Mouse (Mus musculus) thymus, postnatal 4 days (tissue): ENCODE measurements around the gene Tmem131l.

ENCODE experiments used
- DNase-seq: peaks from one replicate; pipeline ENCODE4 v3.0.0; 2021

Tmem131l gene

DNA sequence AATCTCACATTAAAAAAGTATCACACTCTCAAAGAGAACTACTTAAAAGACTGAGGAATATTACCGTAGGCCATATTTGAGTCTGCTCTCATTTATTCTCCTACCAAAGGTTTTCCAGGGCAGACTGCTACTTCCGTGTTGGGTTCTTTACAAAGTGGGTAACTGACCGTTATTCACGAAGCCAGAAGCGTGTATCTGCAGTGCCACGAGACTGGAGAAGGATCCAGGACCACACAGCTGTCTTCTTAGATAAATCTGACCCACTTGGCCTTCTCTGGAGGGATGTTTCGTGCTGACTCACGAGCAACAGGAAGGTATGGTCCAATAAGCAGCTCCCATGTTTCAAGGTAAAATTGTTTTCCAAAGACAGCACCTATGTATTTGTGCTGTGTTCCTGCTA lies 1.8 kb upstream of the Tmem131l start:
- no peak for DNase-seq

DNA sequence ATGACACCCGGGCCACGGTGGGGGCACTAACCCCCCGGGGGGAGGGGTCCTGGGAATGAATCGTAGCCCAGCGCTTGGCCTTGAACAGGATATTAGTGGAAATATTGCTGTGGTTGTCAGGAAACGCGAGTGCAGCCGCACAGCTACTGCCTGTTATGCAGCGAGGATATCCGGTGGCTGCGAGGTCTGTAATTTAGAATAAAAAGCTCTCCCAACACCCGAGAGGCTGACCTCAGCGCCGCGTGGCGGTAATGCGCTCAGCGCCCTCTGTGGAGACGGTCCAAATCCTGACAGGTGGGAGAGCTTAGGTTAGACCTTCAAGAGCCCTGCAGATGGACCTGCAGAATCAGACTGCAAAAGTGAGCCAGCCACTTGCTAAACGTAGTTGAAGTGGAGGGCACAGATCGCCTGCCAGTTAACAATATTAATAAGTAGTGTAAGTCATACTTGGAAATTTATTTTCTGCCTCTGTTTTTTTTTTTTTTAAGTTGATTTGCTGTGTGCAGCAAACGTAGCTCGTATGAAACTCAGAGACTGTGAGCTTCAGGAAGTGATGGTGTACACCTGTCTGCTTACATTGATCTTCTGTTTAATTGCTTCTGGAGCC lies 604 bp upstream of the Tmem131l start:
- DNase-seq = no peak

DNA sequence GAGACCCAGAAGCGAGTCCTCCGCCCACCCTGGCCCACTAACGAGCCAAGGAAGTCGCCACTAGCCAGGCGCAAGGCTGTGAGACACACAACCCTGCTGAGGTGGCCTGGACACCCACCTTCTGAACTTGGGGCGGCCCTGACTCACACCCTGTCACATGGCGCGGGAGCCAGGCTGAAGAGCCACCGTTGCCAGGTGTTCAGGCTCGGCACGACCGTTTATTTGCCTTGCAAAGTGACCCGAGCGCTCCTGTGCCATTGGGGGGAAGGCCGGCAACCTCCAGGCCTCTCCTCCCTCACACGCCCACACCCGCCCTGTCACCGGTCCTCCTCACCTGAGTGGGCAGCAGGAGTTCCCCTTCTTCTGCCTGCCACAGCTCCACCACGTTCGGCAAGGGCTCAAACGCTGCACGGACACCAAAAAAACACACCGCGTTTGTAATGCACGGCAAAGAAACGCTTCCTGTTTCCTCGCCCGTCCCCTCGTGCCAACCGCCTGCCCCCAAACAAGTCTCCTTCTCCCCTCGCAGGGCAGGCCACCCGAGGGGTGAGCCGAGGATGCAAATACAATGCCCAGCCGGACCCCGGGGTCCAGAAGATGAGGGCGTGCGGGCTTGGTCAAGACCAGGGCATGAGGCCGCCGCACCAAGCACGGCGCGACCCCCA lies 862 bp downstream of the Tmem131l start:
- no peak for DNase-seq

DNA sequence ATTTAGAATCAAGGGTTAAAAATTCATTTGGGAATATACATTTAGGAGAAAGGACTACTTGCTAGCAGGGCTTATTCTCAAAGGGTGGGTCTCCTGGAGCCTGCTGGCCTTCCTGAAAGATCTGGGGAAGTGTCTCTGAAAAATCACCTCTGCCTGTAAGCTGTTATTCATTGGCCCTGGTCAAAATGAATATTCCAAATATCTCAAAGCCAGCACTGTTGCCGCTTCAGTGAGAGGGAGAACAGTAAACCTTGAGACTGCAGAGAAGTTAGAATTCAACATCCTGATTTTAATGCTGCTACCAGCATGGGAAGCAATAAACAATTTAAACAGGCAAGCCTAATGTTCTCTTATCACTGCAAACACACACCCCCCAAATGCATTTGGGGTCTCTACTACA lies 1.8 kb downstream of the Tmem131l start:
- no peak for DNase-seq

DNA sequence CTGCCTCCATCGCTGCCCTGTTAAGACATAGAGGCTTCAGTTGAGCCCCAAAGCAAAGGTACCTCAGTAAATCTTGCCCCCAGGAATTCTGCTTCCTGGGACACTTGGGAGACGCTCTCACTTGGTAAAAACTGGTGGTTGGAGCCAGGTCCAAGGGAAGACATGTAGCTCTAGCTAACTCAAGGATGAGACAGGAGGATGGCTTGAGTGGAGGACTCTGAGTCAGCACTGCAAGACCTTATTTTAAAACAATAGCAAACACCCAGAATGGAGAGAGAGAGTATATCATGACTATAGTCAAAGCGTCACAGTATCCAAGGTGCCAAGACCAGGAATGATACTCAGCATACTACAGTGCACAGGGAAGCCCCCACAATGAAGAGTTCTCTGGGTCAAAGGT lies 2.4 kb downstream of the Tmem131l start:
- no peak for DNase-seq

DNA sequence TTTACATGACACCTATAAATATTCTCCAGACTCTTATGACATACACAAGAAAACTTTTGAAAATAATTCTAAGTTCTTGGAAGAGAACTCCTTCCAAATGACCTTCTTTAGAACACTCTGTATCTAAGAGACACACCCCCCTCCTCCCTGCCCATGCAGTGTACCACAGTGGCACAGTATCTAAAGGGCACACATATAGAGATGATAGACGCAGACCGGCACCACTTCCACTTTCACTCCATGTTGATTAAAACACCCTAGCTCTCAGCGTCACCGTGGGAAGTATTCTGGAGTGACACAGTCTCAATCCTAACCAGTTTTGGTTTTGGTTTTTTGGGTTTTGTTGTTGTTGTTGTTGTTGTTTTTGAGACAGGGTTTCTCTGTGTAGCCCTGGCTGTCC lies 3.1 kb downstream of the Tmem131l start:
- DNase-seq = no peak

DNA sequence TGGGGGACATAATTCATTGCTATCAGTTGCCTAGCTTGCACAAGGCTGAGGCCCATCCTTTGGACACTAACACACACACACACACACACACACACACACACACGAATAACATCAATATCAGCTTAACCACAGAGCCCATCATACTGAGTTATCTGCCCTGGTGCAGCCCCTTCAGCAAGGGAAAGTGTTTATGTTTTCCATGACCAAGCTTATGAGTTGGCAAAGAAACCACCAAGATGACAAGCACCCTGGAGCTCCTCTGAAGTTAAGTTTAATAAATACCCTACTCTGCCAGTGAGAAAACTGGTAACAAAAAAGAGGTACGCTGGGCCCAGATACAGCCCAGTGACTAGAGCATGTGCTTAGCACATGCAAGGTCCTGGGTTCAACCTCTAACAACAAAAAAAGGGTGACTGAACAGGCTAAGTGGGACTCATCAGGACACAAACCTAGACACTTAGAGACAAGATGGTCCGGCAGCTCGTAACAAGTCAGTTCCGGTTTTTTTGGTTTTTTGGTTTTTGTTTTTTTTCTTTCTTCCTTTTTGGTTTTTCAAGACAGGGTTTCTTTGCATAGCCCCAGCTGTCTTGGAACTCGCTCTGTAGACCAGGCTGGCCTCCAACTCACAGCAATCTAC lies 4.1 kb downstream of the Tmem131l start:
- DNase-seq = no peak

DNA sequence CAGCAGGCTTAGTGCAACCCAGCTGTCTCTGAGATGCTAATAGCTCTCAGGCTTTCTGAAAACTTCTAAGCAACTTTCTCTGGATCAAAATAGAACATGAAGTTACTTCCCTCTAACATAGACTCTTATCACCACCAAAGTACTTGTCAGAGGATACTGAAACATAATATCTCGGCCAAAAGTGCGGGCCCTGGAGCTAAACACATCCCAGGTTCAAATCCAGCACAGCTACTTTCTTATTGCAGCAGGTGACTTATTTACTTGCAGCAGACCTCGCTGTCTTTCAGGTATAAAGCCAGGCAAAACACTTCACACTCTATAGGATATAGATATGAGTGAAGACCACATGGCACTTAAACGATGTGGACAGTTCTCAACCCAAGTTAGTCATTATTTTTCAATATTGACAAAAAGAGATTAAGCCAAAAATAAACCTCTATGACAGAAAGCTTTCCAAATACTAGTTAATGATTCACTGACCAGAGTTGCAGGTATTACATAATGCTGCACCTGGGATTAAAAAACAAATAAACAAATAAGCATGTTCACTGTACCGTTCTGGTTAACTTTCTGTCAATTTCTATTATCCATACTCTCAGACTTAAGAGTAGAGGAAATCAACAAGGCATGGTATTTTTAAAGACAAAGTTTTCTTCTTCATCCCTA lies 5.7 kb downstream of the Tmem131l start:
- no peak for DNase-seq

DNA sequence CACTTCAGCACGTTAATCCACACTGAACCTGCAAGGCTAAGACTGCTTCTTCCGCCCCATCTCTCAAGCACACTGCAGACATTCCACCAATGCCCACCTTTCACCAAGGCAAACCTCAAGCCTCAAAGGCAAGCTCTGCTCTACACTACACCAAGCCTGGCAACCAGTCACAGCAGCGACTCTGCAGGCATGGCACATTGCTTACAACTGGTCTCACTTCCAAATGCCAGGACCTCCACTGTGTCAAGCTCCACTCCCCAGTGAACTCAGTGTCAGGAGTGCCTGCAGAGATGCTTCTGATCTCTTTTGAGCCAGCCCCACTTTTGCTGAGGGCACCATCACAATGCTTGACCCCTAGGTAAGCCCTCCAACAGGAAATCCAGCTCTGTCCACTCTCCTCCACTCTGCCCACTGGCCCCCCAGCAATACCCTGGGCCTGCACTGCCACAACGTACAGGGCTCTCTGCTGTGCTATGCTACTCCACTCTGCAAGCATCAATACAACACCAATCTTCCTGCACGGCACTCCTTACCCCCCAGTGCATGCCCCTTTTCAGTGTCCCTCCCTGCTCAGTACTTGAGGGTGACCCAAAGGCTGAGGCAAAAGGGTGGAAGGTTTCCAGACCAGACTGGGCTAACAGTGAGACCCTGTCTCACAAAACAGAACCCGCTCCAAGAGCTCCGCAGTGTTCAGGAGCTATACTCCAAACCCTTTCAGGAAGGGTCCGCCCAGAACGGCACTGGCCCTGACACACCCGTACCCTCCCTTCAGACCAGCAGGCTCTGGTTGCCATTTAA lies 6.8 kb downstream of the Tmem131l start:
- no peak for DNase-seq

DNA sequence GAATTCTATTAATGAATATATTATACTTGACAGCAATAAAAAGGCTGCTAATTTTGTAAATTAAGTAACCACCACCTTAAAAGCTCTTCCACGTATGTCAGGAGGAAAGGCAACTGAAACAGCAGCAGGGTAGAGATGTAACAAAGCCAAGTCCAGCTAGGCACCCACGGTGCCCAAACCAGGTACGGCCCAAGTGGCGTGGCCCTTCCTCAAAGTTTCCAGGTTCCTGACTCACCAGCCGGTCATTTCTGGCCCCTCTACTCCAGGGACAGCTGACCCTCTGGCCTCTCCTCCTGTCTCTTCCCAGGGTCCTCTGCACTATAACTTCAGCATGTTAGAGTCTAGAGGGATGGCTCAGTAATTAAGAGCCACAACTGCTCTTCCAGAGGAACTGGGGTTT lies 7.6 kb downstream of the Tmem131l start:
- no peak for DNase-seq

DNA sequence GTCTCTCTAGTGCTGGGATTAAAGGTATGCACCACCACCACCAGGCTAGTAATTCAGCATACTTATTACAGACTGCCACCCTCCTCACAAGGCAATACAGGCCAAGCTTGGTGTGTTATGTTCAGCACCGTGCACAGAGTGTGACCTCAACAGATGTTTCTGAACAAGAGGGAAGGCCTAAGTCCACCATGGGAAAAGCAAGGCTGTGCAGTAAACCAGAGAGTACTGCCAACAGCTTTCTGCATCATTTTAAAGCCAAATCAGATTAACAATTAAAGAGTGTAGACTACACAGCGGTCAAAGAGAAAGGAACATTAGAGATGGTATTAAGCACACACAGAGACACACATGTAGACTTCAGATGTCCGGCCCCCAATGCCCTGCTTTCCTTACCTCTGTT lies 8.8 kb downstream of the Tmem131l start:
- no peak for DNase-seq

DNA sequence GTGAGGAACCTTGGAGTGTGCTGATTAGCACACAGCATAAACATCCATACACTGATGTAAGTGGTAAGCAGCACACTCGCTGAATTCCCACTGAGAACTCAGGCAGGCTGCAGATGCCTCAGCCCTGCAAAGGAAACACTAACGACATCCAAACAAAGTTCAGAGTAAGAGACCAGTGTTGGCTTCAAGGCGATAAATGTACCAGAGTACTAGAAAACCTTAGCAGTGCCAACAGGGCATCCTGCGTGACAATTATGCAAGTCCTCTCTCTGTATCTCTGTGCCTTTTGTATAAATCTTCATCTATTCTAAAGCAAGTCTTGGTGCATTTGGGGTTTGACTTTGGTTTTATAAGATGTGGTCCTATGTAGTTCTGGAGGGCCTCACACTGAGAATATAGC lies 11.0 kb downstream of the Tmem131l start:
- DNase-seq = no peak

DNA sequence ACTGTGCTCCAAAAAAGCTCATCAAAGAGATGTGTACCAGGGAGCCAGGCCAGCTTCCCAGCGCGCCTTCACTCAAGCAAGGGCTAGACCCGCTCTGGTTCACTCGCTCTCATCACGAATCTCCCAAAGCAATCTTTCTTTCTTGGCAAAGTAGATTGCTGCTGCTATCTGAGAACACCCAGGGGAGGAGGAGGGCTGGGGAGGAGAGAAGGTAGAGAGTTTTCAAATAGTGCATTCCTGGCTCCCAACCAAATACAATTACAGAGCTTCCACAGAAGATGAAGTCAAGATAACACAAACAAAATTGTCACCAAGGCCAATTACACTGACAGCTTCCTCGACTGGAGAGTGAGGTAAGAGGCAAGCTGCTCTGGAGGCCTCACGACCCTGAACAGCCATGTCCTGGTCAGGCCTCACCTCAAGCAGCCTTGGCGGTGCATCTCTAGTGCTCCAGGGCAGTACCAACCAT lies 12.2 kb downstream of the Tmem131l start:
- no peak for DNase-seq

DNA sequence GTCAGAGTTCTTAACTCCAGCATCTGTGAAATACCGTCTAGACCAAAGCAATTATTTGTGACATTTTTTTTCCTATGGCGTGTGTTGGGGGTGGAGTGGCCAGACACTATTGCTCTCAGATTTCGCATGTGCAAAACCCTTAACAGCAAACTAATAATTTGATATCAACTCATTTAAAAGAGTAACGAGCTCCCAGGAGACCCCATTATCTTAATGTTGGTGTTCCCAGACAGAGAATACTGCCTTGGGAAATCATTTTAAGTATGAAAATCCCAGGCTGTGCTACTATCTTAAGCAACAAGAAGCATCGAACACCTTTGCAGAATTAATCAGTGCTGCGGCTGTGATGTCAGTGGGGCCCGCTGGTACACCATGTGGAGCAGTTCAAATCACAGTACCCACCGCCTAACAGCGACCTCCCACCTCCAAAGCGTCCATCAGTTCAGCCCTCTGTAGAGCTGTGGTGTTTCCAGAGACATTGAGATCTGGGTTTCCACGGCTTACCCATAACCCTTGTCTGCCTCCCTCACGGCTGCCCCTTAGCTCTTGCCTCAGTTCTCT lies 15.4 kb downstream of the Tmem131l start:
- DNase-seq = no peak

DNA sequence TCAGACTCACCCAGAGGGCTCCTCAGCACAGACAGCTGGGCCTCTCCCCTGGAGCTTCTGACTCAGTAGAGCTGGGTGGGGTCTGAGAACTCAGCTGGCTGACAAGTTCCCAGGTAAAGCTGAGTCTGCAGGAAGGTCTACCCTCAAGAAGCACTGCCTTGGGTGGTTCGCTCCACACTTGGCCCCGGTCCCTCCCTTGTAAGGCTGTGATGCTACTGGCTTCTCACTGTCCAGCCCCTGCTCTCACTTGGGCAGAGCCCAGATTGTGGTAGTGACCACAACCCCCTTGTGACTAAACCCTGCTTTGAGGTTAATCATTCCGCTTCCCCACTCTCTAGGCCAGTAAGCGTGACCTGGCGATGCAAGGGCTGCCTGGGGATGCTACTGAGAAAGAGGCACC lies 17.3 kb downstream of the Tmem131l start:
- no peak for DNase-seq

DNA sequence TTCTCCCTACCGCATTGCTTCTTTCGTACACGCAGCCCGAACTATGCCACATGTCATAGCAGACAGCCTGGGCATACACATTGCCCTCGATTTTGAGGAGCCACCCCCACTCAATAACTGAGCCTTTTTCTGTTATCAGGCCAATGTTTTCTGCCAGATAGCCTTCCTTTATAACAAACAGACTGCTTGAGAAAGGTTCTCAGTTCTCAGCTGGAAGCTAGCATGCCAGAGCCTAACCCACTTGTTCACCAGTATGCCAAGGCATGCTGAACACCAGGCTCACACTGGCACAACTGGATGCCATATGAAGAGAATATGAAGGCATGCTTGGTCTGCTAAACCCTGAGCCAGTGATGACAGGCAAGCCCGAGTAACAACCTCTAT lies 17.8 kb downstream of the Tmem131l start:
- no peak for DNase-seq

DNA sequence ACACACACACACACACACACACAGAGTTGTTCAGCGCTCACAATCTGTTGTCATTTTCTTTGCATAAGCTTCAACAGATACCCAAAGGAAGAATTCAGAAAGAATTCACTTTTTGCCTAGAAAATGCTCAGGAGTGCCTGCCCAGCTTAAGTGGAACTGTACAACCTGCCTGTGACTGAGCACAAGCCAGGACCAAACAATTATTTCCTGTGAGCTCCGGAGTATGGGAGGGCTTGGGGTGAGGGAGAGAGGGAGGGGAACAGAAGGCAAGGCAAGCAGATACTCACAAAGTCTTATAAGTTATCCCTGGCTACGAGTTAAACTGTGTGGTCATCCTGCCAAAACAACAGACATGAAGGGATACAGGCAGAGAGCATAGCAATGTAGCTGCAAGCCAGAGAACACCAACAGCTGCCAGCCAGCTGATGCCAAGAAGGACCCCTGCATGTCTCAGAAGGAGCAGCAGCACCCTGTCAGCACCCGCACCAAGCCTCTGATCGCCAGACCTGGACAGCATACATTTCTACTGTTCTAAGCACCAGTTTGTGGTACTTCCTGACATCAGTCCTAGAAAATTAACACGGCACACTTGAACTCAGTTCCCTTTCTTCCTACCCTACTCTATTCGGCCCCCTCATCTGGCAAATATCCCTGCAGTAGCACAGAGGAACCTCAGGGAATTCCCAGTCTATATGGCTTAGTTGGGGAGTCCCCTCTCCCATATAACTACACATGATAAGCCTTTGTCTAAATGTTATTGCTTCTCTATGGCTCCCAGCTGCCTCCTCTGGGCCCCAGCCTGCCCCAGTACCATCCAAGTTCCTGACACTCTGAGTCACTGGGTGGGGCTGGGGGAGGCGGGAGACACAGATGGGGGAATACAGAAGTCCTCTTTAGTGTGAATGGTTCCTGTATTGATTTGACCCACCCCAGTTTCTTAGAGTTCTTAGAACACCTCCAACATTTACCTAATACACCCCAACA lies 18.5 kb downstream of the Tmem131l start:
- DNase-seq = no peak

DNA sequence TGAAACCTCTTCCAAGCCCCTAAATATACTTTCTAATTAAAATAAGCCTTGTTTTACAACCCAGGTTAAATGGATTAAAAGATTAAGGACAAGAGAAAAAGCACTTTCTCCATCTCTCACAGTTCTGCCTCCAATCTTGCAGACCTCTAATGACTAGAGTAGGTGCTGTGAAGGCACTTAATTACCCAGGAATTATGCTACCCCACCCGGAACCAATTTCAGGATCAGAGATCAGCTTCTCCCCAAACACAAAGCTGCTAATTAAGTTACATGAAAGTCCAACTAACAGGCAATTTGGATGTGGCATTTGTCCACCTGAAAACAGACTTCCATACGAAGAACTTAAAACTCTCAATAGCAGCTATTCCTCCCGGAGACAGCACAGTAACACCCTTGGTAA lies 19.4 kb downstream of the Tmem131l start:
- no peak for DNase-seq

DNA sequence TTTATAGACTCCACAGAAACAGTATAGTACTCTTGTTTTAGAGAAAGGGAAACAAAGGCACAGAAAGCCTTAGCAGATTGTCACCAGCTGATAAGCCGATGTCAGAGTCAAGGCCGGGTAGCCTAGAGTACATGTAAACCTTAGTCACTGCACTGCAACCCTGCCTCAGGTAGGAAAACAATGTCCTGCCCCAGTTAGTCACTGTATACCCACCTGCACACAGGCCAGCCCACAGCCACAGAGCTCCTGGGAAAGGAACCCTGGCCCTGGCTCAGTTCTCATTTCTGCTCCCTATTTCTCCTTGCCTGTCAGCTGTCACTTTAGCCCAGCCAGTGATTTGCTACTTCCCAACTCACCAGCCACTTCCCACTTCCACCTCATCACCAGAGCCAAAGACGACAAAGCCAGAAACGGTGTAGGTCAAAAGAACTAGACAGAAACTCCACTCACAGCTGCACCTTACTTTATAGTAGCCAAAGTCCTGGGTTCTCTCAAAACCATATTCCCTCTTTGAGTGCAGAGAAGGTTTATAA lies 24.4 kb downstream of the Tmem131l start:
- DNase-seq = no peak

DNA sequence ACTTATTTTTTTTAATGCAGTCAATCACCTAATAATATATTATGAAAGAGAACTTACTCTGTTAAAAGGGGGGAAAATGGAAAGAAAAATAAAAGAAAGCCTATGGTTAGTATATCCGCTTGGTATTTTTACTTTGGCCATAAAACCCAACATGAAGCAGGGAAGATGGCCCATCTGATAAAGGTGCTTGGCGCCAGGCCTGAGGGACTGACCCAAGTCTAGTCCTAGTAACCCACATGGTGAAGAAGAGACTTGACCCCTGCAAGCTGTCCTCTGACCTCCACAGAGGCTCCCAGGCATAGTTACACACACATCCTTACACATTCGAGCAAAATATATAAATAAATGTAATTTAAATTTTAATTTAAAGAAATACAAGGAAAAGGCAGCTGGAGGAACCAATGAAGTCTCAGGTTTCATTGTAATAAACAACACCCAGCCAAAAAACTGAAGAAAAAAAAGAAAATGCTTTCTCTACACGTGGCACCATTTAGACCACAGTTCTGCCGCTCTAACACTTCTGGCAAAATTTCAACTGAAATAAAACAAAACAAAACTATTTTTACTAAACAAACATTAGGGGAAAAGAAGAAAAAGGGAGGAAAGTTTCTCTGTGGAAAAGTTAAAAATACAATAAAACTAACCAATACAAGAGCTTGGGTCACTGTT lies 28.8 kb downstream of the Tmem131l start:
- no peak for DNase-seq

DNA sequence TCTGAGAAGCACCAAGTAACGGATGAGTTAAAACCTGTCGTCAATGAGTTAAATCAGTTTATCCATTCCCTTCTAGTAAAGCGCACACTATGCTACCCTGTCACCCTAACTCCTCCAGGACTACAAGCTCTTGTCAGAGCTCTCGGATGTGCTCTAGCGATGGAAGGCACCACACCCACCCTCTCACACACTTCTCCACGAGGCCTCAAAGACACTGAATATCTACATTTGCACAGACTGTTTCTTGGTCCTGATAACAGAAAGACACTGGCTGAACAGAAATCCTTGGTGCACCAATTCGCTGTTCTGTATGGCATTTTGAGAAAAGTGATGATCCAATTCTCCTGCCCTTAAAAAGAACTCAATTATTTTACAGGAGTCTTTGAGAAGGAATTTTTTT lies 34.0 kb downstream of the Tmem131l start:
- DNase-seq = no peak
